Mouse (Mus musculus): ENCODE measurements around the gene Stx6.
A peak's percentile ranks its signal among the peaks of the same experiment; 100 is the strongest.

Gene Stx6

DNA sequence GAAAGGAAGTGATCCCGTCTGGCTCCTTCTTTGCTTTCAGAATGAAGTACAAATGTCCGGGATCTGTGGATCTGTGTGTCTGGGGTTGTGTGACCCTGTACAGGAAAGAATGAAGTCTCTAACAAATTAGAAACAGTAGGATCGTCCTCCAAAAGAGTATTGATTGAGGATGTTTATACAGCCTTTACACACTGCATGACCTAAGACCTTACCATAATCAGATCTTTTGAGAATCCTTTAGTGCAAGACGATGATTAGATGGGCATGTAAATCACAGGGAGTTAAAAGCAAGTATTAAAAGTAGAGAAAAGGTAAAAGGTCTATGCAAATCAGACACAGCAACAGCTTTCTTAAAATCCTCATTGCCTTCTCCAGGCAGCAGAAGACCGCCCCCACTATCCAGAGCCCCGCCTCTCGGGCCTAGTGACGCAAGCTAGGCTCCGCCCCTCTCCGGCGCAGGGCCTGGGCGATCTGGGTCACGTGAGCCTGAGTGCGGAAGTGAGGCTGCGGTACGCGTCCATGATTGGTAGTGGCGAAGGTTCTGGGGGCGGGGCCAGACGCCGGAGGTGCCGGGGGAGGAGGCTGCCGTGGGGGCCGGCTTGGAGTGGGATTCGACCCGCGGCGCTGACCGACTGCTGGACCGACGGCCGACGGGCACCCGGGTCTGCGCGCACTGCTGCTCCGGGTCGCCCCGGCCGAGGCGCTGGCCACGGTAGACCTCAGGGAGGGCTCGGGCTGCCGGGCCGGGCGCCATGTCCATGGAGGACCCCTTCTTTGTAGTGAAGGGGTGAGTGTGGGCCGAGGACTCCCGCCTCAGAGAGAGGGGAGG is at the start of gene Stx6:
Gene Stx6 (plus strand): TSS at position 575 of the 829 bp plus-strand sequence.
- DNase-seq: peak; percentile 98

DNA sequence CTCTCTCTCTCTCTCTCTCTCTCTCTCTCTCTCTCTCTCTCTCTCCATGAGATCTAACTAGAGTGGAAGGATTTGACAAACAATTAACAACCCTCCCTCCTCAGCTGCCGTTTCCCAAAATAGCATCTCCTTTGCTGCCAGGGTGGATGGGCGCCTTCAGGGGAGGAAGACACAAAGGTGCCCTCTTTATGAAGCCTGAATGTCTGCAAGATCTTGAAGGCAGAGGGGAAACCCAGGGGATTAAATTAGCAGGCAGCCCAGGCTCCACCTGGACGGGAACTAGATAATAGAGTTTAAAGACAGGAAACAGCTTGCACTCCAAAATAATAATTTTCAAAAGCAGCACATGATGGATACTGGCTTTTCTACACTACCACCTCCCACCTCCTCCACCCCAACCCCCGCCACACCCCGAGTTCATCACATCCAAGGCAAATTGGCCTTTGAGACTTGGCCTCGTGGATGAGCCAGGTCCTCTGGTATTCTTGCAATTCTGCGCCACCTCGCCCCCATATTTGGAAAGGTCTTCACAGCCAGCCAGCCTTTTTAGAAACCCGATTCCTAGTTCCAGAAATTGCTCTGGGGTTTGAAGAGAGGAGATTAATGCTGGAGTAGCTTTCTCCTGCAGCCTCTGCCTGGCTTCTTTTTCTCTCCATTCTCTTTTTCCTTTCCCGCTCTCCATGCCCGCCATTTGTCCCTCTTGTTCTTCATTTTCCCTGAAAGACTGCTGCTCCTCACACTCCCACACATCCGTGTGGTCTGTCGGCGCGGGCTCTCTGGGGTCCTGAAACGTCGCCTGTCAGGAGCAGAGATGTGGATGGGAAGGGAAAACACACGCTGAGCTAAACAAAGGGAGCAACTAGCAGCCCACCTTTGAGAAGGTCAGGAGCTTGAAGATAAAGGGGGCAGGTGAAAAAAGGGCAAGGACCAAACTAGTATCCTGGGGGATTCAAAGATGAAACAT is 48.8 kb upstream of the Stx6 start:
- DNase-seq: no peak

DNA sequence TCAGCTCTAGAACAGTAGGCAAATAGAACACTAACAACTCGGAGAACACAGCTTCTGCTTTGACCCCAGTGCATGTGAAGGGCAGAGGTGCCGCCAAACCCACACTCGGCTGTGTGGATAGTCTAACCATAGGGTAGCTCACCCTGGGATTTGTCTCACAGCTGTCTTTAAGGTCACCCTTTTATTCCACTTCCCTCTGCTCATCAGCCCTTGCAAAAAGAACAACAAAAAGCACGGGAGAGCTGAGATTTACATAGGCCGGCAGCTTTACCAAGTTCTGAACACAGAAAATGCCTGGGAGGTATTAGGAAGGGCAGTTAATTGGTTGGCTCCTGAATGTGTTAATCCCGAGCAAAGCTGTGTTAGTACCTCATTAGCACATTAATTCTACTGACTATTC is 47.0 kb upstream of the Stx6 start:
- DNase-seq: no peak

DNA sequence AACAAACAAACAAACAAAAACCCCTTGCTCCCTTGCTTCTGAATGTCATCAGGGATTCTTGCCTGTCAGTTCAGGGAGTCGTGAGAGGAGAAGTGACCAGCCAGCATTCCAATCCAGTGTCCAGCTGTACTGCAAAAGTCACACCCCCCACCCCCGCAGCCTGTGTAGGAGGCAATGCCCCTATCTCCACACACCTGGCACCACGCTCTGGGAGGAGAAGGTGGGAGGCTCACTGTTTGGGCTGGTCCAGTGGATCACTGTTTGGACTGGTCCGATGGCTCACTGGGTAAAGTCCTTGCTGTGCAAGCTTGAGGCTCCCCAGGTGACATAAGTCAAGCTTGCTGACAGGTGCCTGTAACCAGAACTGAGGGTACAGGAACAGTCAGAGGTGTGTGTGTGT is 46.4 kb upstream of the Stx6 start:
- no peak for DNase-seq

DNA sequence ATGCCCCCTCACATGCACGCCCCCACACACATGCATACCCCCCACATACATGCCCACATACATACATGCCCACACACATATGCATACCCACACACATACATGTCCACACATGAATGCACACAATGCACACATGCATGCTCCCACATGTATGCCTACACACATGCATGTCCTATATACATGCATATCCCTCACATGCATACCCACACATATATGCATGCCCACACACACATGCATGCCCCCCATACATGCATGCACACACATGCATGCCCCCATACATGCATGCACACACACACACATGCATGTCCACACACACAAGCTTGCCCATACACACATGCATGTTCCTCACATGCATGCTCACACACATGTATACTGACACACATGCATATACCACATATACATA is 45.6 kb upstream of the Stx6 start:
- no peak for DNase-seq

DNA sequence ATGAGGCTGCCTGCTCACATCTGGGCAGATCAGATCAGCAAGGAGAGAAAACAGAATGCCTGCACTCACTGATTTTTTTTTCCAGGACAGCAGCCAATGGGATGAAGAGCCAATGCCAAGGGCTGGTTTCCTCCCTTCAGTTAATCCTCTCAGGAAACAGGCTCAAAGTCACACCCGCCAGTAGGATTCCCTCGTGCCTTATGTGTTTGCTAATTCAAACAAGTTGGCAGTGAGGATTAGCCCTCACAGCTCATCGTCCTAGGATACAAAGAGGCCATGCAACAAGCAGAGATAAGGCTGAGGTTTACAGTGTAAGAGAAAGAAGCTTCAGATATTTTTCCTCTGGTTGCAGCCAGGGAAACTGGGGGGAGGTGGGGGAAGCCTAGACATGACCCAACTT is 44.6 kb upstream of the Stx6 start:
- no peak for DNase-seq

DNA sequence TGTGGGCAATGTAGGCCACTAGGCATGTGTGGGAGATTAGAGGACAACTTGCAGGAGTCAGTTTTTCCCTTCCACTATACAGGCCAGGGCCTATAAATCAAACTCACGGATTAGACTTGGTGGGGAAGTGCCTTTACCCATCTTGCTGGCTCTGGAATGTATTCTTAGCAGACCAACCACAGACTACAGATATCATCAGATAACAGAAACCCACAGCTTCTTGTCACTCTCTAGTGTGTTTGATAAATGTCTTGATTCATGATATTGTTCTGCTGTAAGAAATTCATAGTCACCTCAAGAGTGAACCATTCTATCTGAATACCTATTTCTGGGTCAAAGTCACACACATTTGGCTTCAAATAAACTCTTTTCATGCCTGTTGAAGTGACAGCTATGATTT is 38.8 kb upstream of the Stx6 start:
- no peak for DNase-seq

DNA sequence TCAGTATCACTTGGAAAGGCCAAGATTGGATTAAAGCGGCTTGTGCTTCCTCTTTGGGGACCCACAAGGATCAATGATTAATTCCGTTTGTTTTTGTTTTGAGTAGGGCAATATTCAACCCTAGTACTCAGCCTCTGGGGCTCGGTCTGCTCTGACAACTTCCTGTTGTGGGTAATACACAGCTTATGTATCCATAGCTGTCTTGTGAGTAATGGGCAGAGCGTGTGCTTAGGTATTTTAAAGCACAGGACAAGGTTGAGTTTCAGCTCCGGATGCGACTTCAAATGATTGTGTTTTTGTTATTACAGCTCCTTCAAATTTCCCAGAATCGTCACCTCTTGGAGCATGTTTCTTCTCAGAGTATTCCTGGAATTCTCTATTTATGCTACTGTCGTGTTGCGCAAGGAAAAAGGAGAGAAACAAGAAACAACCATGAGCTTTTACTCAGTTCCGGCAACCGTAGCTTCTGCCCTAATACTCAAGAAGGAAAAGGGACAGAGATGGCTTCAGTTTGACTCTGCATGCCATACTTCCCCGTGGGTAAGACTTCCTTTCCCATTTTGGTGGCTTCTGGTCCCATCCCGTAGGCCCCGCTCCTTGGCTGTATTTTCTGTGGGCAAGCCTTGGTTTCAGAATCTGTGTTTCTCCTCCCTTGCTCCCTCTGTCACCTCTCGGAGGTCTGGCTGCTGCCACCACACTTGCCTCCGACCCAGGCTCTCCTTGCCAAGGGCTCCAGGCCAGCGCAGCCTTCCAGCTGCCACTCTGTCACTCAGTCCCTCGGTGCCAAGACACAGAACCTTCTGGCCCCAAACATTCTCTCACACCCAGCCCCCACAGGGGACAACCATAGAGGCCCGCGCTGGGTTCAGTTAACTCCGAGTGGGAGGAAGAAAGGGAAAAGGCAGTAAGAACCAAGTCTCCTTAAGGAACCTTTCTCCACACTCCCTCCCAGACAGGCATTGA is 36.3 kb upstream of the Stx6 start:
- peak; percentile 87 for DNase-seq

DNA sequence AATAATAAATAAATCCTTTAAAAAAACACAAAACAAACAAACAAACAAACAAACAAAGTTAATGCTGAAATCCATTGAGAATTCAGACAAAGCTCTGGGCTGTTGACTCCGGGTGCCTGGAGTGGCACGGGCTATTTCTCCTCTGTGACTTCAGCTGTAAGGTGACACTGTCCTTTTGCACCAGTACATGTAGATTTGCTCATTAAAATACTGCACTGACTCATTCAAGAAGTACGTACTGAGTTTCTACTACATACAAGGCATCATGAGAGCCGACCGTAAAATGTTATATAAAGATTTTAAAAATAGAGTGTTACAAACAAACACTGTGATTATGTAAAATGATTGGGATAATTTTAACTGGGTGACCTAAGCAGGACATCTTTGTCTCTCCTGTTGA is 34.1 kb upstream of the Stx6 start:
- no peak for DNase-seq

DNA sequence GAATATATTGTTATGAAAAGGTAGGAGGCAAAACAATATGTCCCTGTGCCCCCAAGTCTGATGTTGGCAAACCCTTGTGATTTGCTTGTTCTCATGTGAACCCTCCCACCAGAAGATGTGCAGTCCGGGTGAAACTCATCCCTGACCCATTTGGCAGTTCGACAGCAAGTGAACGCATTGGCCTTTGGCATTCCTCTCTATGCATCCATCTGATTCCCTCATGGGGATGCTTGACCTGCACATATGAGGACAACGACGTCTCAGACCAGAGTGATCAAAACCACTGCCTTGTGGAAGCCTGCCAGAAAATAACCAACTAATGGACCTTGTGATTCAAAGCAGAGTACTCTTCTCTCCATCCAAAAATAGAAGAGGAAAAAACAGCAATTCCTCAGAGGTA is 31.8 kb upstream of the Stx6 start:
- no peak for DNase-seq

DNA sequence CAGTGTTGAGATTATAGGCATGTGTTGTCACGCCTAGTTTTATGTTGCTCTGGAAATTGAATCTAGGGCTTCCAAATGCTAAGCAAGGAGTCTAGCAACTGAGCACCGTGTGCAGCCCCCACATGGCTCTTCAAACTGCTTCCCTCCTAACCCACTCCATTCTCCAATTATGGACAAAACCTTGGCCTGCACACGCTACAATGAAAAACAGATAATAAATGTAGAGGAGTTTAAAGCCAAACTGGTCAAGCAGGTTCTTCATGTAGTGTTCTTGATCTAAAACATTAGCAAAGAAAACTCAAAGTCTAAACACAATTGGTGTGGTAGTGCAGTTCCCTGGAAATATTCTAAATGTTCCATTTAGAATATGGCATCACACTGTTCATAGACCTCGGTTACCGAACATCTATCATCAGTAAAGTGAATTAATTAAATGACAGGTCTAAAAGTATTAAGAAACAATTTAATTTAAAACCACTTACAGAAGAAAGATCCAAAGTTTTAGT is 31.0 kb upstream of the Stx6 start:
- no peak for DNase-seq

DNA sequence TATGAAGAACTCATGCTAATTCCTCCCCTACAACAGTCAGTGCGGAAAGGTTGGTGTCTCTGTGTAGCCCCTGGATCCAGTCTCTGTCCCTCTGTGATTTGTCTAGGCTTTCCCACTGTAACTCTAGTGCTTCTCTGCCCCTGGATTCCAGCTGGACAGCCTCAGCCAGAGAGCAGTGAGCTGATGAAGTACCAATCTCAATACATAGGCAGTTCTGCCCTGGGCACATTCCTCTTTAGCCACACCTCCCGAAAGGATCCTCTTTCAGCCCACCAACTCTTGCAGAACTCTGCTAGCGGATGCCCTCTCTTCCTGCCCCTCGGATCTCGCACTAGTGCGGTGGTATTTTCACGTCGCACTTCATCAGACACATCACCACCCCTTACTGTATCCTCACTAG is 23.6 kb upstream of the Stx6 start:
- no peak for DNase-seq

DNA sequence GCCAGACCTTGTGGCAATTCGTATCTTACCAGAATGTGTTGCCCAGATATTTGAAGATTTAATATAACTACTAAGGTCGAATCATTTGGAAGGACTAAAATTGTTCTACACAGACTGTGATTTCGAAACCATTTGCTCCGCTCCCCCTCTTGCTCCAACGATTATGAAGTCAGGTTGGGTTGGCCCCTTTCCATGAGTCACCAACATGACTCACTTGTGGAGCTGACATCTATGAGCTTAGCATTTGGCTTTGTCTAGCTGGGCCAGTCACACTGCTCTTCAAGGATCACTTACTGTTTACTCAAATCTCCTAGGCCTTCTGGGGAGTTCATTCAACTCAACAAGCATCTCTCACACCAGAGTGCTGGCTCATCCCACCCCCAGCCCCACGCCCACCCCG is 19.7 kb upstream of the Stx6 start:
- no peak for DNase-seq

DNA sequence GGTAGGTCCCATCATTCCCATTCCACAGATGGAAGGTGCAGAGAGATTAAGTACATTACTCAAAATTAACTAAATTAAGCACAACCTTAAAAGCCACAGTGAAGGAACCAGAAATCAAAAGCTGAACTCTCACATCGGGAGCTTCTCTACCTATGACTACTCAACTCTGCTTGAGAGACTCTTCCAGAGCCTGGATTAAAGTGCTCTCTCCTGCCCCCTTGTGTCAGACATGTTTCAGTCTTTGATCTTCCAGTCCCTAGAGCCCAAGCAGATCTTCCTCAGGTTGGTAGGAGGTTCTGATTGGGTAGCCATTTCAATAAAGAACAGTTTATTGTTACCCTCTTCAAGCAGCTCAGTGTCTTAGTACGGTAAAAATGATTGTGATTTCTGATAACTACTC is 18.4 kb upstream of the Stx6 start:
- peak; percentile 60 for DNase-seq

DNA sequence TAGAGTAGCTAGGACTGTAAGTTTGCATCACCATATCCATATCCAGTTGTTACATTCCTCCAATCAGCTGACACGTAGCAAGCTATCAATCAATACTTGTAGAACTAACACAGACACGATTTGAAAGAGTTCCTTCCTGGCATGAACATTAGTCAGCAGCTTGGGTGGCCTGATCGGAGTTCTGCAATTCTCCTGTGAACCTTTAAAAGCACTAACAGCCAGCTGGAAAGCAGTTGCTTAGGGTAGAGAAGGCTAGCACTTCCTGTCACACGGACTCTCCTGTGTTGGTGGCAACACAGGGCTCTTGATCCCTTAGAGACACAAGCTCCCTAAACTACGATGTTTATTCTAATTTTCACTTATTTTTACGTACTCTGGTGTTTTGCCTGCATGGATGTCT is 12.9 kb upstream of the Stx6 start:
- DNase-seq: no peak

DNA sequence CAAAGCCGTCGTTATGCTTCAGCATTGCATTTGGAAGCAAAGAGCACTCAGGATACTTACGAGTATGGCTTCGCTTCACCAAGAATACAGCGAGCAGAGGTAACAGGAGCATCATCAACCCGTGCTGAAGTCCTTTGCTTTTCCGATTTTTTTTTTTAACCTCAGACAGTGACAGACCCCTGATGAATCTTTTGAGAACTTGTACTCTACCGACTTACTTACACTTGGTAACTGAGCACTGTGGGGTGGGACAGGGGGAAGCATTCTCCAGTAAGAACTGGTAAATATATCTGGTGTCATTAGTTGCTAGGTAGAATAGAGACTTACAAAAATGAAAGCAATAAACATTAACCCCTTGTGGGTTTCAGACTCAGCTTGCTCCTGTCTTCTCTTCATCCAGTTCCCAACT is 11.9 kb upstream of the Stx6 start, which contains the start of gene Mr1:
Gene Mr1 (minus strand): TSS at position 243 of the 409 bp plus-strand sequence.
- DNase-seq: no peak

DNA sequence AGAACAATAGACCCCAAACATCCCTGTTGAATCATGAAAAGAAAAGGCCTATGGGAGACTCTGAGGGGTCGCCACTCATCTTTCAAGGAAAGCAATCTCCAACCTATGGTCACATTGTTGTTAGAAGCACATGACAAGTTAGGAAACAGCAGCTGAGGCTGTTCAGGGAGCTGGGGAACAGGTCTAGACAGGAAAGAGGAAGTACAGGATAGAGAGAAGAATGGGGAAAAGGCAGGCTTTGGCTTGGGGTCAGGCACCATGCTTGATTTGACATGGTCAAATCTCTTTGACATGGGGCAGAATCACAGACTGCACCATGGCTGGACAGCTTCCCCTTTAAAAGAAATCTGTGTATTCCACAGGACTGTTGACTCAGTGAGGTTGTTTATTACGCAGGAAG is 11.3 kb upstream of the Stx6 start:
- no peak for DNase-seq

DNA sequence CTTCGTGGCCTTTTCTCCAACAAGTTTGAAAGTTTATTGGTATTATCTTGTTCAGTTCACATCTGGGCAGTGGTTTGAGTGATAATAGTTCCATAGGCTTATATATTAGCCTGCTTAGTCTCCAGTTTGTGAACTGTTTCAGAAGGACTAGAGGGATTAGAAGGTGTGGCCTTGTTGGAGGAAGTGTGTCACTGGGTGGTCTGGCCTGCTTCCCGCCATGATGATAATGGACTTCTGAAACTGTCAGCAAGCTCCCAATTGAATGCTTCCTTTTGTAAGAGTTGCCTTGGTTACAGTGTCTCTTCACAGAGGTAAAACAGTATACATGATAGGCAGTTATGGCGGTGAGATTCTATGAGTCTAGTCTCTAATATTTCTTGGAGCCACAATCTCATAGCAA is 9.1 kb upstream of the Stx6 start:
- DNase-seq: no peak

DNA sequence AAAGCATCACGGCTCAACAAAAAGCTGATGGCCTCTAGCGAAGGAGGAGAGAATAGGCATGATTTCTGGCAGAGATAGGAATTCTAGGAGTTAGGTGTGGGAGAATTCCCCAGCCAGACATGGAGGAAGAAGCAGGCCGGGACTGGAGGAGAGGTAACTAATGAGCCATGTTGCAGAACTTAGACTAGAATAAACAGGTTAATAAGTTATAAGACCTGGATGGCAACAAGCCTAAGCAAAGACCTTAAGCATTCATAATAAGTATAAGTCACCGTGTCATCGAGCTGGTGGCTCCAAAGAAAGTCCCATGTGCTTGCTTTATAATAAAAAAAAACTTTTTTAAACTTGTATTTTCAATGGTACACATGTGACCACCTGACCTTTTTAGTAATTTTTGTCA is 7.7 kb upstream of the Stx6 start:
- DNase-seq: no peak

DNA sequence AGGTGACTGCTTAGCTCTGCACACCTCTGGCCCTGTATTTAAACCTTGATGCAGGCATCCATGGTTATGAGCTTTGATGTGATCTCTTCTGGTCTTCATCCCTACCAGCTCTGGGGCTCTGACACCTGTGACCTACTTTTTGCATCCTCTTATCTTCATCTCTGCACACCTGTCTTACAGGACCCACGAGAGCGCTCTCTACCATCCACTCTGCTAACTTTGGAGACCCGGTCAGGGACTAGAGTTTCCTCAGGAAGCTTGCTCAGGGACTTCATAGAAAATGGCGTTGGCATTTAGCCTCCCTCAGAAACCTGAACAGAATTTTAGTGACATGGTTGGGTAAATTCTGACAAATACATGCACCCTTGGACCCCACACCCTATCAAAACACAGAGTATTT is 4.6 kb upstream of the Stx6 start:
- no peak for DNase-seq

DNA sequence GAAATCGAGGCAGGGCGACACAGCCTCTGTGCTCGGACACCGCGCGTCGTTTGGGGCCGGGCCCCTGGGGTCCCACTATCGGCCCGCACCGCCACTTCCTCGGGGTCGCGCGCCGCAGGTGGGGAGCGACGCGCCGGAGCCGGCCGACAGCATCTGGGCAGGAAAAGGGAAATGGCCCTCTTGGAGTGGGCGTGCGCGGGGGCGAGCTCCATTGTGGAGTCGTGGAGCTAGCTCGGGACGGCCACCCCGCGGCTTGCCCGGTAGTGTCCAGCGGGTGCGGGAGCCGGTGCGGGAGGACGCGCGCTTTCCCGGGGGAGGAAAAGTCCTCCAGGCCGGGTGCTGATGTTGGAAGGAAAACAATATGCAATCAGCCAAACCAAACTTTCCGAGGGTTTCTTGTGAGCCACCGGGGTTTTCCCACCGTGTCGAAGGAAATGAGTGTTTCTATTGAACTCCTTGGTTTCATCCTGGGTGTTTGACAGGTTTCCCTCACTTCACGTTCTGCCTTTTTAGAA is 512 bp downstream of the Stx6 start:
- DNase-seq: no peak

DNA sequence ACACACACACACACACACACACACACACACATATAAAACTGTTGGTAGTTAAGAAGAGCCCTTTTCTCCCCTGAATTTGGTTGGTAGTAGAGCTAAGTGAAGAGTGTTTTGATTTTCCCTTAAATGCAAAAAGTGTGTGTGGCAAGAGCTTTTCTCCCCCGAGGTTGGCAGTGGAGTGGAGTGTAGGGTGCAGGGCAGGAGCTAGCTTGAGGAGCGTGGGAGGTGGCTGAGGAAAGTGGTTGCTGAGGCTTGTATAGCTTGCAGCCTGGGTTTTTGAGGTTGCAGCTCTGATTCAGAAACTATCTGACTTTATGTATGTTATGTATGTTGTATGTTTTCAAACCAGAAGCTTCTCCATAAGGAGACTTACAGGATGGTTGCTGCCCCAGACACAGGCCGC is 8.9 kb downstream of the Stx6 start:
- DNase-seq: no peak

All from cerebellum, adult 11-12 months (tissue).